Mouse (Mus musculus): Measurements from ENCODE around the gene Gm13283. TPM values are rescaled to one million over a fixed set of nuclear protein-coding genes. Genes with fewer than 3 reads are reported as not detected.
"Not testable (repeated sequence)": the region's sequence is repeated elsewhere in the genome, so short reads cannot be mapped to it uniquely, and the experiment has no call there.

Gene Gm13283
- polyA plus RNA-seq, 1 experiment from 2014 or later, result 0.49 TPM

- not testable (repeated sequence) for H3K4me1 ChIP-seq; H3K4me3 ChIP-seq (replicated peaks); H3K36me3 ChIP-seq; H3K27ac ChIP-seq; H3K4me2 ChIP-seq; H3K9me3 ChIP-seq (replicated peaks); H3K9ac ChIP-seq; H3K27me3 ChIP-seq; ATAC-seq (replicated peaks; ENCODE audit: low FRiP score)
- no CpG with 5 or more reads among the region's 29 CpGs for WGBS
Observed at GRCm38 (mm10) chr4:88776622-88777021, 16.7 kb downstream of the Gm13283 start, which contains the start of gene Gm13289. Gm13289 (plus strand) TSS chr4:88776922.

DNA sequence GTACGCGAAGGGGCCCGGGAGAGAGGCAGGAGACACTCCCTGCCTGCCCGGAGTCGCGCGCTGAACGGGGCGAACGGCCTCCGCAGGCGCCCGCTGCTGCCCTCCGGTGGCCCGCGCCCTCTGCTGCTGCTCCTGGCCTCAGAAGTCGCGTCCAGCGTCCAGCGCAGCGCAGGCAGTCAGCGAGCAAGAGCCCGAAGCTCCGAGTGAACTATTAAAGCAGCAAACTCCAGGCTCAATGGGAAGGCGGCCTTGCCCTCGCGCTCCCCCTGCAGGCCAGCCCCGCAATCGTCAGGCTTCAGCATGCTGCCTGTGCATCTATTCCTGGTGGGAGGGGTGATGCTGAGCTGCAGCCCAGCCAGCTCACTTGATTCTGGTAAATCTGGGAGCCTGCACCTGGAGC lies 19.6 kb downstream of the Gm13283 start, which contains the start of gene Gm13272:
Gene Gm13272 (plus strand): TSS at position 301 of the 400 bp plus-strand sequence.
- ATAC-seq (replicated peaks; ENCODE audit: low FRiP score); H3K4me3 ChIP-seq (replicated peaks); H3K4me2 ChIP-seq; H3K9me3 ChIP-seq (replicated peaks); H3K36me3 ChIP-seq; H3K9ac ChIP-seq; H3K4me1 ChIP-seq; H3K27ac ChIP-seq; H3K27me3 ChIP-seq: not testable (repeated sequence)
- no CpG with 5 or more reads among the region's 29 CpGs for WGBS

- not testable (repeated sequence) for ATAC-seq (replicated peaks; ENCODE audit: low FRiP score); H3K9ac ChIP-seq; H3K9me3 ChIP-seq (replicated peaks); H3K36me3 ChIP-seq; H3K4me3 ChIP-seq (replicated peaks); H3K4me1 ChIP-seq; H3K4me2 ChIP-seq; H3K27me3 ChIP-seq; H3K27ac ChIP-seq
- WGBS, result 52% methylated on average over 16 of the region's 18 CpGs
Observed at GRCm38 (mm10) chr4:88780320-88780719, 20.4 kb downstream of the Gm13283 start.

DNA sequence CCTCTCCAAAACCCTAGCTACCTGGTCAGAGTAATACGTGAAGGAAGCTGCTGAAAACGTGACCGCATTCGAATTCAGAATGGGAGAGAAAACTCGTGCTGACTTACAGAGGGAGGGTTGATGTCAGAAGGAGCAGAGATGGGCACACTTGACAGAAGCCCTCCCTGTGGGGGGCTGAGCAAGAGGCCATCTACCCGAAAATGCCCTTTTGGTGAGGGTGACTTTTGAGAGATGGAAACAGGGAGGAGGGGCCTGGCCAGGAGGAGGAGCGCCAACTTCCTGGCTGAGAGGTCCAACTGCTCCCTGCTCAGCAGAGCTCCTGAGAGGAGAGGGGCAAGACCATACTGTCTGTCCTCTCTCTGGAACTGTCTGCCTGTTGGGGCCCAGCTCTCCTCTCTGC lies 21.9 kb downstream of the Gm13283 start, which contains the start of gene Ifnz:
Gene Ifnz (plus strand): TSS at position 301 of the 400 bp plus-strand sequence.
- ATAC-seq (replicated peaks; ENCODE audit: low FRiP score); H3K4me1 ChIP-seq; H3K27me3 ChIP-seq; H3K9me3 ChIP-seq (replicated peaks); H3K36me3 ChIP-seq; H3K9ac ChIP-seq: not testable (repeated sequence)
- Histone ChIP-seq H3K4me3 (replicated peaks) (peak within 1 kb of the TSS; percentile 26), H3K4me2 (peak within 1 kb of the TSS; percentile 51), H3K27ac (peak within 1 kb of the TSS; percentile 68; the same call in 1 of the 2 replicates)
- 9% methylated on average over 5 of the region's 7 CpGs for WGBS

DNA sequence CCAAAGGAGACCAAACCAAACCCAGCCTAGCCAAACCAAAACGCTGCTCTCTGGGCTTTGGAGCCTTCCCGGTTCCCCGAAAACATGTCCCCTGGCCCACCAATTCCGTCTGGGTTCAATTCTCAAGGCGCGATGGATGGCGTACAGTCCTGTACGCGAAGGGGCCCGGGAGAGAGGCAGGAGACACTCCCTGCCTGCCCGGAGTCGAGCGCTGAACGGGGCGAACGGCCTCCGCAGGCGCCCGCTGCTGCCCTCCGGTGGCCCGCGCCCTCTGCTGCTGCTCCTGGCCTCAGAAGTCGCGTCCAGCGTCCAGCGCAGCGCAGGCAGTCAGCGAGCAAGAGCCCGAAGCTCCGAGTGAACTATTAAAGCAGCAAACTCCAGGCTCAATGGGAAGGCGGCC lies 22.4 kb downstream of the Gm13283 start:
- peak overlapping the region; percentile 51 for H3K4me2 ChIP-seq
- peak overlapping the region; percentile 68; the same call in 1 of the 2 replicates for H3K27ac ChIP-seq
- peak overlapping the region; percentile 26 for H3K4me3 ChIP-seq (replicated peaks)
- not testable (repeated sequence) for H3K9ac ChIP-seq; H3K9me3 ChIP-seq (replicated peaks); H3K36me3 ChIP-seq; H3K27me3 ChIP-seq; H3K4me1 ChIP-seq; ATAC-seq (replicated peaks; ENCODE audit: low FRiP score)
- 0% methylated on average over 3 of the region's 31 CpGs for WGBS

DNA sequence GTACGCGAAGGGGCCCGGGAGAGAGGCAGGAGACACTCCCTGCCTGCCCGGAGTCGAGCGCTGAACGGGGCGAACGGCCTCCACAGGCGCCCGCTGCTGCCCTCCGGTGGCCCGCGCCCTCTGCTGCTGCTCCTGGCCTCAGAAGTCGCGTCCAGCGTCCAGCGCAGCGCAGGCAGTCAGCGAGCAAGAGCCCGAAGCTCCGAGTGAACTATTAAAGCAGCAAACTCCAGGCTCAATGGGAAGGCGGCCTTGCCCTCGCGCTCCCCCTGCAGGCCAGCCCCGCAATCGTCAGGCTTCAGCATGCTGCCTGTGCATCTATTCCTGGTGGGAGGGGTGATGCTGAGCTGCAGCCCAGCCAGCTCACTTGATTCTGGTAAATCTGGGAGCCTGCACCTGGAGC lies 25.5 kb downstream of the Gm13283 start, which contains the start of gene Gm13276:
Gene Gm13276 (plus strand): TSS at position 301 of the 400 bp plus-strand sequence.
- not testable (repeated sequence) for H3K4me2 ChIP-seq; H3K27me3 ChIP-seq; H3K9ac ChIP-seq; ATAC-seq (replicated peaks; ENCODE audit: low FRiP score); H3K27ac ChIP-seq; H3K4me1 ChIP-seq; H3K36me3 ChIP-seq; H3K9me3 ChIP-seq (replicated peaks); H3K4me3 ChIP-seq (replicated peaks)
- no CpG with 5 or more reads among the region's 27 CpGs for WGBS

DNA sequence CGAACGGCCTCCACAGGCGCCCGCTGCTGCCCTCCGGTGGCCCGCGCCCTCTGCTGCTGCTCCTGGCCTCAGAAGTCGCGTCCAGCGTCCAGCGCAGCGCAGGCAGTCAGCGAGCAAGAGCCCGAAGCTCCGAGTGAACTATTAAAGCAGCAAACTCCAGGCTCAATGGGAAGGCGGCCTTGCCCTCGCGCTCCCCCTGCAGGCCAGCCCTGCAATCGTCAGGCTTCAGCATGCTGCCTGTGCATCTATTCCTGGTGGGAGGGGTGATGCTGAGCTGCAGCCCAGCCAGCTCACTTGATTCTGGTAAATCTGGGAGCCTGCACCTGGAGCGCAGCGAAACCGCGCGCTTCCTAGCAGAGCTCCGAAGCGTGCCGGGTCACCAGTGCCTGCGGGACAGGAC lies 28.5 kb downstream of the Gm13283 start, which contains the start of gene Gm13277:
Gene Gm13277 (plus strand): TSS at position 231 of the 400 bp plus-strand sequence.
- H3K27ac ChIP-seq; H3K4me2 ChIP-seq; H3K9me3 ChIP-seq (replicated peaks); H3K36me3 ChIP-seq; H3K4me3 ChIP-seq (replicated peaks); H3K9ac ChIP-seq; H3K27me3 ChIP-seq; H3K4me1 ChIP-seq; ATAC-seq (replicated peaks; ENCODE audit: low FRiP score): not testable (repeated sequence)
- WGBS, result 0% methylated on average over 1 of the region's 28 CpGs

DNA sequence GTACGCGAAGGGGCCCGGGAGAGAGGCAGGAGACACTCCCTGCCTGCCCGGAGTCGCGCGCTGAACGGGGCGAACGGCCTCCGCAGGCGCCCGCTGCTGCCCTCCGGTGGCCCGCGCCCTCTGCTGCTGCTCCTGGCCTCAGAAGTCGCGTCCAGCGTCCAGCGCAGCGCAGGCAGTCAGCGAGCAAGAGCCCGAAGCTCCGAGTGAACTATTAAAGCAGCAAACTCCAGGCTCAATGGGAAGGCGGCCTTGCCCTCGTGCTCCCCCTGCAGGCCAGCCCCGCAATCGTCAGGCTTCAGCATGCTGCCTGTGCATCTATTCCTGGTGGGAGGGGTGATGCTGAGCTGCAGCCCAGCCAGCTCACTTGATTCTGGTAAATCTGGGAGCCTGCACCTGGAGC lies 31.3 kb downstream of the Gm13283 start, which contains the start of gene Gm13278:
Gene Gm13278 (plus strand): TSS at position 301 of the 400 bp plus-strand sequence.
- not testable (repeated sequence) for H3K9ac ChIP-seq; H3K4me1 ChIP-seq; H3K4me2 ChIP-seq; ATAC-seq (replicated peaks; ENCODE audit: low FRiP score); H3K27ac ChIP-seq; H3K36me3 ChIP-seq; H3K27me3 ChIP-seq; H3K4me3 ChIP-seq (replicated peaks); H3K9me3 ChIP-seq (replicated peaks)
- WGBS, result no CpG with 5 or more reads among the region's 28 CpGs

DNA sequence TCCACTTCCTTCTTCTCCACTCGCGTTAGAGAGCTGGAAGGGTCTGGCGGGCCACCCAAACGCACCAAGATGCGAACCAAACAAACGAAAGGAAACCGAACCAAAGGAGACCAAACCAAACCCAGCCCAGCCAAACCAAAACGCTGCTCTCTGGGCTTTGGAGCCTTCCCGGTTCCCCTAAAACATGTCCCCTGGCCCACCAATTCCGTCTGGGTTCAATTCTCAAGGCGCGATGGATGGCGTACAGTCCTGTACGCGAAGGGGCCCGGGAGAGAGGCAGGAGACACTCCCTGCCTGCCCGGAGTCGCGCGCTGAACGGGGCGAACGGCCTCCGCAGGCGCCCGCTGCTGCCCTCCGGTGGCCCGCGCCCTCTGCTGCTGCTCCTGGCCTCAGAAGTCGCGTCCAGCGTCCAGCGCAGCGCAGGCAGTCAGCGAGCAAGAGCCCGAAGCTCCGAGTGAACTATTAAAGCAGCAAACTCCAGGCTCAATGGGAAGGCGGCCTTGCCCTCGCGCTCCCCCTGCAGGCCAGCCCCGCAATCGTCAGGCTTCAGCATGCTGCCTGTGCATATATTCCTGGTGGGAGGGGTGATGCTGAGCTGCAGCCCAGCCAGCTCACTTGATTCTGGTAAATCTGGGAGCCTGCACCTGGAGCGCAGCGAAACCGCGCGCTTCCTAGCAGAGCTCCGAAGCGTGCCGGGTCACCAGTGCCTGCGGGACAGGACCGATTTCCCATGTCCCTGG lies 34.2 kb downstream of the Gm13283 start, which contains the start of gene Gm13275:
Gene Gm13275 (plus strand): TSS at position 552 of the 740 bp plus-strand sequence.
- H3K36me3 ChIP-seq; H3K9ac ChIP-seq; H3K27ac ChIP-seq; ATAC-seq (replicated peaks; ENCODE audit: low FRiP score); H3K4me3 ChIP-seq (replicated peaks); H3K4me2 ChIP-seq; H3K4me1 ChIP-seq; H3K27me3 ChIP-seq; H3K9me3 ChIP-seq (replicated peaks): not testable (repeated sequence)
- 2% methylated on average over 19 of the region's 52 CpGs for WGBS

- H3K4me2 ChIP-seq; H3K9me3 ChIP-seq (replicated peaks); ATAC-seq (replicated peaks; ENCODE audit: low FRiP score); H3K4me3 ChIP-seq (replicated peaks); H3K36me3 ChIP-seq; H3K27me3 ChIP-seq; H3K4me1 ChIP-seq; H3K9ac ChIP-seq; H3K27ac ChIP-seq: not testable (repeated sequence)
- no CpG with 5 or more reads among the region's 28 CpGs for WGBS
Observed at GRCm38 (mm10) chr4:88797097-88797496, 37.2 kb downstream of the Gm13283 start, which contains the start of gene Gm13279. Gm13279 (plus strand) TSS chr4:88797397.

GRCm38 (mm10) chr4:88799365-88799764 lies 39.4 kb downstream of the Gm13283 start, which contains the start of gene Gm13285:
Gm13285 (plus strand) TSS chr4:88799665.
- H3K27ac ChIP-seq; H3K4me3 ChIP-seq (replicated peaks); H3K27me3 ChIP-seq; H3K4me1 ChIP-seq; H3K36me3 ChIP-seq; H3K9ac ChIP-seq; ATAC-seq (replicated peaks; ENCODE audit: low FRiP score); H3K4me2 ChIP-seq; H3K9me3 ChIP-seq (replicated peaks): not testable (repeated sequence)
- WGBS, result 13% methylated on average over 6 of the region's 7 CpGs

DNA sequence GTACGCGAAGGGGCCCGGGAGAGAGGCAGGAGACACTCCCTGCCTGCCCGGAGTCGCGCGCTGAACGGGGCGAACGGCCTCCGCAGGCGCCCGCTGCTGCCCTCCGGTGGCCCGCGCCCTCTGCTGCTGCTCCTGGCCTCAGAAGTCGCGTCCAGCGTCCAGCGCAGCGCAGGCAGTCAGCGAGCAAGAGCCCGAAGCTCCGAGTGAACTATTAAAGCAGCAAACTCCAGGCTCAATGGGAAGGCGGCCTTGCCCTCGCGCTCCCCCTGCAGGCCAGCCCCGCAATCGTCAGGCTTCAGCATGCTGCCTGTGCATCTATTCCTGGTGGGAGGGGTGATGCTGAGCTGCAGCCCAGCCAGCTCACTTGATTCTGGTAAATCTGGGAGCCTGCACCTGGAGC lies 43.0 kb downstream of the Gm13283 start, which contains the start of gene Gm13287:
Gene Gm13287 (plus strand): TSS at position 301 of the 400 bp plus-strand sequence.
- not testable (repeated sequence) for H3K4me2 ChIP-seq; H3K9ac ChIP-seq; H3K27me3 ChIP-seq; H3K4me3 ChIP-seq (replicated peaks); H3K9me3 ChIP-seq (replicated peaks); ATAC-seq (replicated peaks; ENCODE audit: low FRiP score); H3K27ac ChIP-seq; H3K36me3 ChIP-seq; H3K4me1 ChIP-seq
- WGBS, result no CpG with 5 or more reads among the region's 29 CpGs
